Mouse (Mus musculus): Measurements from ENCODE around the gene Zbtb1.

DNA sequence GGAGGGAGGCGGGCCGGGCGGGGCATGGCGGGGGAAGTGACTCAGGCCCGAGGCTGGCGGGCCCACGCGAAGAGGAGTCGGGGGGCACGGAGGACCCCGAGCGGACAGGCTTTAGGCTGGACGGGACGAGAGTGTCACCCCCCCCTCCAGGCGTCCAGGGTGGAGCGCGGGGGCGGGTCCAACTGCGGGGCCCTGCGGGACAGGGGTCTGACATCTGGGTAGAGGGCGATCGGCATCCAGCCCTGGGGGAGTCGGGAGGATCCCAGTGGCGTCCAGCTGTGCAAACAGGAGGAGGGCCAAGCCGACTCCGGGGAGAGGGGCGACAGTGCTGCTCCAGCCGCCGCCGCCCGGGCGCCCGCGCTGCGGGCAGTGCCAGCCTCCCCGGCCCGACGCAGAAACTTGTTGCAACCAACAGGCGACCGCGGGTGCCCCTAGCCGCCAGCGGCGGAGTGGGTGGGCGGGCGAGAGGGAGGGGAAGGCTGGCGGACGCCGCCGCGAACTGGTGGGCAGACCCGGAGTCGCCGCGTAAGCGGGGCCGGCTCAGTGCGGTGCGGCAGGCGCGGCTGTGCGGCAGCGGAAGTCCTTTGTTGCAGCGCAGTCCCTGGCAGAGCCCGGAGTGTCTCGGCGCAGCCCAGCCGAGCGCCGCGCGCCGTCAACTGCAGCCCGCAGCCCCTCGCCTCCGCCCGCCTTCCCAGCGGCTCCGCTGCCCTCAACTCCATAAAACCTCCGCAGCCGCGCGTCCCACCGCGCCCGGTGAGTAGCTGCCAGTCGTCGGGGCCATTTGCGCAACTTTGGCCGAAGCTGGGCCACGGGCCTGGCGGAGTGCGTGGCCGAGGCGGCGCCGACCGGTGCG is at the start of gene Zbtb1:
- no peak for TF ChIP-seq CTCF (IDR thresholded peaks at IDR 0.05; ENCODE audit: extremely low read depth, insufficient read length, insufficient replicate concordance, low read depth, low read length)
- peak; percentile 54; the same call in 1 of the 2 replicates for TF ChIP-seq POLR2A (IDR thresholded peaks at IDR 0.05; ENCODE audit: low read depth, low read length)

Measured in small intestine, adult 2 months (tissue).